Mouse (Mus musculus) hindbrain, embryonic 13.5 days (tissue): ENCODE results near the gene Sorcs3. TPM values are rescaled to one million over a fixed set of nuclear protein-coding genes. Genes with fewer than 3 reads are reported as not detected.

ENCODE experiments used
- ATAC-seq: fragments of 200-750 bp; cut with Nextera tagmentation; 2 replicates; pipeline ENCODE4 v1.8.0; 2017; ENCODE audit warnings: moderate TSS enrichment; ENCODE audit not compliant: low FRiP score
- H3K27ac ChIP-seq: fragments of 300-500 bp; sonication (generic); 2 replicates; pipeline ENCODE4 v1.5.1; 2015; ENCODE audit warnings: inconsistent platforms, mild to moderate bottlenecking, moderate library complexity
- H3K27me3 ChIP-seq: fragments of 300-500 bp; sonication (generic); 2 replicates; pipeline ENCODE4 v1.6.1; 2015; ENCODE audit warnings: mild to moderate bottlenecking, inconsistent platforms
- H3K36me3 ChIP-seq: fragments of 300-500 bp; sonication (generic); 2 replicates; pipeline ENCODE4 v1.6.1; 2015; ENCODE audit warnings: mild to moderate bottlenecking, inconsistent platforms
- H3K4me1 ChIP-seq: fragments of 300-500 bp; sonication (generic); replicated peaks from 2 replicates; pipeline ENCODE4 v1.6.1; 2015; ENCODE audit warnings: inconsistent platforms
- H3K4me2 ChIP-seq: fragments of 300-500 bp; sonication (generic); 2 replicates; pipeline ENCODE4 v1.6.1; 2015; ENCODE audit warnings: inconsistent platforms, mild to moderate bottlenecking, moderate library complexity
- H3K4me3 ChIP-seq: fragments of 300-500 bp; sonication (generic); 2 replicates; pipeline ENCODE4 v1.5.1; 2015; ENCODE audit warnings: mild to moderate bottlenecking, inconsistent platforms
- H3K9ac ChIP-seq: fragments of 300-500 bp; sonication (generic); 2 replicates; pipeline ENCODE4 v1.6.1; 2015; ENCODE audit warnings: mild to moderate bottlenecking, inconsistent platforms
- H3K9me3 ChIP-seq: fragments of 300-500 bp; sonication (generic); 2 replicates; pipeline ENCODE4 v1.6.1; 2016; ENCODE audit warnings: inconsistent platforms
- WGBS: fragments of 180-500 bp; shearing (Covaris S2); methylation state at CpG from one replicate; pipeline ENCODE4 v1.1.7; 2015; 5-methylcytosine and 5-hydroxymethylcytosine counted together
- polyA plus RNA-seq: library from polyadenylated mRNA; unstranded; fragments of >200 nt; fragmentation: Nextera tagmentation; extraction: Ambion mirVana; gene quantifications from 2 replicates; pipeline ENCODE4 v1.2.1, GENCODE M21; 2015

Gene Sorcs3
- polyA plus RNA-seq: 10.9 and 12.9 TPM in 2 replicates

- WGBS: under 1% methylated on average over 70 of the region's 70 CpGs
- H3K4me3 ChIP-seq: peak within 1 kb of the TSS; percentile 60
Measured at GRCm38 (mm10) chr19:48205929-48206814, at the start of gene Sorcs3. Gene Sorcs3 (plus strand): TSS chr19:48206025.

DNA sequence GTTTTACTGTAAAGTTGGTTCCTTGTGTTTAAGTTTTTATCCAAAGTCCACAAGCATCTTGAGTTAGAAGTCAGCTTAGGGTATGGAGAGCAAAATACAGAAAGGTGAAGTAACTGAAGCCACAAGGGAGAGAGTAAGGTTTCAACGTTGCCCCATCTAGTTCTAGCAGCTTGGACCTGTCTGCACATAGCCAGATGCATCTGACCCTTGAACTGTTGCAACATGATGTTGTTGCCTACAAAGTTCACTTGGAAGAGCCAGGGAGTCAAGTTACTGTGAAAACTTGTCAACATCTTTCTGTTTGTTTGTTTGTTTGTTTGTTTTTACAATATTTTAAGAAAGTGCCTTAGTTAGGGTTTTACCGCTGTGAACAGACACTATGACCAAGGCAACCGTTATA lies 40.5 kb upstream of the Sorcs3 start:
- Histone ChIP-seq H3K9me3 (no peaks in the 10 kb centered on the region), H3K27ac (no peak overlapping the region), H3K27me3 (no peaks in the 10 kb centered on the region), H3K4me3 (no peak overlapping the region), H3K9ac (no peak overlapping the region), H3K4me1 (0 out of 2 replicates have a peak, but pooled peaks cover 3% of the 10 kb centered on the region), H3K36me3 (no peaks in the 10 kb centered on the region), H3K4me2 (no peak overlapping the region)
- 91% methylated on average over 3 of the region's 3 CpGs for WGBS
- ATAC-seq: no peak

More at GRCm38 (mm10) chr19:48205929-48206814, at the start of gene Sorcs3:
- H3K9ac ChIP-seq: peak within 1 kb of the TSS; percentile 84
- peak; percentile 64 for ATAC-seq
- peaks cover 23% of the 10 kb centered on the region; the same call in 1 of the 2 replicates for H3K27me3 ChIP-seq
- no peaks in the 10 kb centered on the region for H3K9me3 ChIP-seq
- H3K4me2 ChIP-seq: peak within 1 kb of the TSS; percentile 97
- peak within 1 kb of the TSS; percentile 83 for H3K27ac ChIP-seq
- no peaks in the 10 kb centered on the region for H3K36me3 ChIP-seq
- H3K4me1 ChIP-seq: peaks cover 55% of the 10 kb centered on the region

DNA sequence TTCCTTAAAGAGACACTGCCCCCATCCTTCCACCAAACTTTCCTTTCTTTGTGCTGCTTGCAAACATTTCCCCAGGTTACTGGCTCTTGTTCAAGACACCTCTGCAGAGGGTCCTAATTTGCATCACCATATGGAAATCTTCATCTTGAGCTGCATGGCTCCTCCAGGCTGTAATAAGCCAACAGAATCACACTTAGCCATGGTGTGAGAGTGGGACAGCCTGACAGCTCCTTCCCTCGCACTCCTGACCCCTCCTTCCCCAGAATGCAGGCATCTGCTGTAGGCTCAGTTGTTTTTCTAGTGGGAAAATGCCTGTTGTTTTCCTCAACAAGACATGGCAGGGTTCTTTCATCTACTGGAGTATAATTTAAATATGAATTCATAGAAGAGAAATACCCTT lies 38.7 kb upstream of the Sorcs3 start:
- Histone ChIP-seq H3K4me1 (0 out of 2 replicates have a peak, but pooled peaks cover 3% of the 10 kb centered on the region), H3K4me2 (no peak overlapping the region), H3K27me3 (no peaks in the 10 kb centered on the region), H3K27ac (no peak overlapping the region), H3K4me3 (no peak overlapping the region), H3K9ac (no peak overlapping the region), H3K9me3 (no peaks in the 10 kb centered on the region), H3K36me3 (no peaks in the 10 kb centered on the region)
- 54% methylated on average over 1 of the region's 1 CpGs for WGBS
- ATAC-seq: no peak

DNA sequence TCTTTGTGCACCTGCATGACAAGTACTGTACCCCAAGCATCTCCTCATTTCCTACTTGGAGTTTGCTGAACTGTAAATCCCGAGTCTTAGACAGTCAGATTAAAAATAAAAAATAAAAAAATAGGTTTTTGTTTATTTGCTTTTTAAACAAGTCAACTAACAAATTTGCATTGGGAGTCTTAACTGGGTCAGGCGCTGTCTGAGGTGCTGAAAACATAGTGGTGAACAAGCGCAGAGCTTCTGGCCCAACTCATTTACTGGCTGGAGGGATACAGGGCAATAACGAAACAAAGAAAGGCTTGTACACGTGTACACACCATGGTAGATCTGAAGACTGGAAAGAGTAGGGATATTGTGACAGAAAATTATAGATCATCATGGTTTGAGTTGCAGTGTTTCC lies 37.5 kb upstream of the Sorcs3 start:
- Histone ChIP-seq H3K36me3 (no peaks in the 10 kb centered on the region), H3K4me2 (no peak overlapping the region), H3K9me3 (no peaks in the 10 kb centered on the region), H3K27ac (no peak overlapping the region), H3K27me3 (no peaks in the 10 kb centered on the region), H3K4me3 (no peak overlapping the region), H3K9ac (no peak overlapping the region), H3K4me1 (0 out of 2 replicates have a peak, but pooled peaks cover 3% of the 10 kb centered on the region)
- no peak for ATAC-seq
- WGBS: 67% methylated on average over 5 of the region's 5 CpGs

GRCm38 (mm10) chr19:48174717-48175116 lies 31.1 kb upstream of the Sorcs3 start:
- no peak overlapping the region for H3K9ac ChIP-seq
- no peaks in the 10 kb centered on the region for H3K27me3 ChIP-seq
- ATAC-seq: no peak
- 69% methylated on average over 4 of the region's 4 CpGs for WGBS
- H3K4me2 ChIP-seq: no peak overlapping the region
- no peaks in the 10 kb centered on the region for H3K4me1 ChIP-seq
- no peaks in the 10 kb centered on the region for H3K9me3 ChIP-seq
- no peak overlapping the region for H3K4me3 ChIP-seq
- no peaks in the 10 kb centered on the region for H3K36me3 ChIP-seq
- H3K27ac ChIP-seq: no peak overlapping the region

GRCm38 (mm10) chr19:48203928-48204470 lies 1.8 kb upstream of the Sorcs3 start:
- Histone ChIP-seq H3K9ac (no peak overlapping the region), H3K4me3 (peak overlapping the region; percentile 60), H3K4me2 (peak overlapping the region; percentile 97), H3K9me3 (no peaks in the 10 kb centered on the region), H3K27me3 (peaks cover 22% of the 10 kb centered on the region; the same call in 1 of the 2 replicates), H3K4me1 (peaks cover 40% of the 10 kb centered on the region), H3K27ac (no peak overlapping the region), H3K36me3 (no peaks in the 10 kb centered on the region)
- WGBS: 2% methylated on average over 20 of the region's 22 CpGs
- 0 out of 2 replicates have a peak, but pooled peaks have one; percentile 16 for ATAC-seq

- peak overlapping the region; percentile 83 for H3K27ac ChIP-seq
- peaks cover 22% of the 10 kb centered on the region; the same call in 1 of the 2 replicates for H3K27me3 ChIP-seq
- 0 out of 2 replicates have a peak, but pooled peaks have one; percentile 1 for ATAC-seq
- H3K36me3 ChIP-seq: no peaks in the 10 kb centered on the region
- peak overlapping the region; percentile 60 for H3K4me3 ChIP-seq
- H3K4me2 ChIP-seq: peak overlapping the region; percentile 97
- H3K9me3 ChIP-seq: no peaks in the 10 kb centered on the region
- H3K4me1 ChIP-seq: peaks cover 44% of the 10 kb centered on the region
- 1% methylated on average over 8 of the region's 8 CpGs for WGBS
- H3K9ac ChIP-seq: peak overlapping the region; percentile 84
Measured at GRCm38 (mm10) chr19:48204476-48204875, 1.3 kb upstream of the Sorcs3 start.

DNA sequence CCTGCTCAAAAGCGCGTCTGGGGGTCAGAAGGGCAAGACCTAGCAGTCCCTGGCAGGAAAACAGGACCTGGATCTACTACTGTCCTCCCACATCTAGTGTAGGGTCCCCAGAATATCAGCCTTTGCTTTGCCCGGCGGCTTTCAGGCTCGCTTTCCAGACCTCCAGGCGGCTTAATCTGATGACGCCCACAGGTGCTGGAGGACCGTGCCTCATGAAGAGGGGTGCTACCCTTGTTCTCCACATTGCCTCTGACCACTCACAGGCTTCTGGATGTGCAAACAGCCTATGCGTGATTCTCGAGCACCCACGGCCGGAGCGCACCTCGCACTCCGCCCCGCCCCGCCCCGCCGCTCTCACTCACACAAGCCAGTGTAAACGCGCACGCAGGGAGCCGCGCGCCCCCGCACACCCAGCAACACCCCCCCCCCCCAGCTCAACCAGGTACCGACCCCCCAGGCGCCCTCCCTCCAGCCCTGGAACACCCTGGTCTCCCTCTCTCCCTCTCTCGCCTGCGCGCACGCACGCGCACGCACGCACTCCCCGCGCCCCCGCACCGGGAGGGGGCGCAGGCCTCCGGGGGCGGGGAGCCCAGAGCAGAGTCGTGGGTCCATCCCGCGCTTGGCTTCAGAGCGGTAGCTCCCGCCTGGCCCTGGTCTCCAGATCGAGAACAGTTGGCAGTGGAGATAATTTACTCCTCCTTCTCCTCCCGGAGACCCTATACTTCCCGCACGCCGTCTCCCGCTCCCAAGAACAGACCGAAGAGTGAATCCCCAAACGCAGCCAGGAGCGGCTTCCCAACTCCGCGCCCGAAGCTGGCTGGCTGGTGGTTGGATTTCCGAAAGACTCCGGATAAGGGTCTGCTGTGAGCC lies 698 bp upstream of the Sorcs3 start:
- peak overlapping the region; percentile 84 for H3K9ac ChIP-seq
- ATAC-seq: peak; percentile 60
- WGBS: under 1% methylated on average over 49 of the region's 62 CpGs
- no peaks in the 10 kb centered on the region for H3K9me3 ChIP-seq
- H3K4me2 ChIP-seq: peak overlapping the region; percentile 97
- H3K36me3 ChIP-seq: no peaks in the 10 kb centered on the region
- H3K27ac ChIP-seq: peak overlapping the region; percentile 83
- H3K4me3 ChIP-seq: peak overlapping the region; percentile 60
- peaks cover 23% of the 10 kb centered on the region; the same call in 1 of the 2 replicates for H3K27me3 ChIP-seq
- peaks cover 51% of the 10 kb centered on the region for H3K4me1 ChIP-seq

GRCm38 (mm10) chr19:48206861-48207730 lies 1.3 kb downstream of the Sorcs3 start:
- Histone ChIP-seq H3K4me3 (peak overlapping the region; percentile 60), H3K9ac (peak overlapping the region; percentile 84), H3K4me2 (peak overlapping the region; percentile 97), H3K4me1 (peaks cover 55% of the 10 kb centered on the region), H3K27me3 (peaks cover 23% of the 10 kb centered on the region; the same call in 1 of the 2 replicates), H3K36me3 (no peaks in the 10 kb centered on the region), H3K27ac (peak overlapping the region; percentile 83; the same call in 1 of the 2 replicates), H3K9me3 (peaks cover 4% of the 10 kb centered on the region)
- WGBS: 2% methylated on average over 20 of the region's 21 CpGs
- ATAC-seq: no peak

GRCm38 (mm10) chr19:48207731-48208370 lies 2.0 kb downstream of the Sorcs3 start:
- H3K36me3 ChIP-seq: no peaks in the 10 kb centered on the region
- peak overlapping the region; percentile 97 for H3K4me2 ChIP-seq
- 0 out of 2 replicates have a peak overlapping the region, but pooled peaks have one; percentile 20 for H3K27ac ChIP-seq
- peaks cover 55% of the 10 kb centered on the region for H3K4me1 ChIP-seq
- H3K9ac ChIP-seq: peak overlapping the region; percentile 84
- H3K9me3 ChIP-seq: peaks cover 11% of the 10 kb centered on the region
- H3K27me3 ChIP-seq: peaks cover 23% of the 10 kb centered on the region; the same call in 1 of the 2 replicates
- peak overlapping the region; percentile 60 for H3K4me3 ChIP-seq
- ATAC-seq: no peak
- 7% methylated on average over 10 of the region's 10 CpGs for WGBS
